ENCODE assay signal across 10 mouse cellular contexts in genomic region chr4:117581626-117582025, GRCm38 (mm10).
"Had no signal": no experiment of that assay in that cellular context is flagged by ENCODE, and none has a peak within 500 bp of the region (broad histone marks: within the 10 kb centered on the region; RNA-seq: fewer than 3 reads in every experiment).

No protein-coding gene starts in this region.

- H3K27ac ChIP-seq: intestine, embryonic 15.5 days; layer of hippocampus, adult 2 months; limb, embryonic 13.5 days; liver, embryonic 14.5 days; midbrain, embryonic 13.5 days had no signal

- H3K4me1 ChIP-seq: intestine, embryonic 15.5 days had no signal

- DNase-seq: left cerebral cortex, postnatal 4 days; lung, adult 18-20 months; right cerebral cortex, postnatal 25 days; thymus, postnatal 36 days had no signal

- H3K4me3 ChIP-seq: intestine, embryonic 15.5 days; layer of hippocampus, adult 2 months; limb, embryonic 13.5 days; midbrain, embryonic 13.5 days had no signal

- H3K9me3 ChIP-seq: intestine, embryonic 15.5 days; limb, embryonic 13.5 days; midbrain, embryonic 13.5 days had no signal

- H3K27me3 ChIP-seq: intestine, embryonic 15.5 days; limb, embryonic 13.5 days; midbrain, embryonic 13.5 days had no signal

- H3K4me2 ChIP-seq: intestine, embryonic 15.5 days; limb, embryonic 13.5 days; midbrain, embryonic 13.5 days had no signal

- H3K9ac ChIP-seq: intestine, embryonic 15.5 days; limb, embryonic 13.5 days; liver, embryonic 14.5 days; midbrain, embryonic 13.5 days had no signal

- ATAC-seq: hindbrain, embryonic 16.5 days; intestine, embryonic 15.5 days; midbrain, embryonic 13.5 days had no signal
